In the genomic region with DNA sequence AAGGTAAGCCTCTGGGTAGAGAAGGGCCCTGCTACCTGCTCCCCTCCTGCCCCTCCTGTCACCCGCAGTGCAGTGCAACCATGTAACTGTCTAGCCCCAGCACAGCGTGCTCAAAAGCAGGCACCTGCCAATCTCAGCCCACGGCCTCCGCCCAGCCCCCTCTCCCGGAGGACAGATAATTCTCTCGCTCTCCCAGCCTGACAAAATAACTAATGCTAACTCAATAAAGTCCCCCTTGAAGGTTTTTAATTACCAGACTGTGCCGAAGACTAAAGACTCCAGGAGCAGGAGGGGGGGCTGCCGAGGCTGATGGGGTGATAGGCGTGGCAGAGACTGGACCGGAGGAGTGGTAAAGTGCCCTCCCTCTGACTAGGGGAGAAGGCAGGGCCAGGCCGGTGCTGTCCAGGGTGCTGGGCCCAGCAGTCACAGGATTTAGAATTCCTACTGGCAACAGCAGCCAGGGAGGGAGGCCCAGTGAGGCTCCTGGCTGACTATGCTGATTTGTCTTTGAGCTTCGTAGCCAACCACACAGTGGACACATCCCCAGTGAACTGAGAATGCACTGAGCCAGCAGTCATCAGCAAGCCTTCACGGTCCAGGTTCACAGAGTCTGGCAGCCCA, we compare ENCODE assay signal across 8 mouse cellular contexts.
DNase-seq lines count a peak whose midpoint lies in the region; ATAC-seq lines count a peak whose summit lies in the region.

No protein-coding gene starts in this region.

- peaks cover 39% of the 10 kb centered on the region for H3K27me3 ChIP-seq in forebrain, embryonic 12.5 days

- peak; percentile 56 to 65 for DNase-seq in layer of hippocampus, postnatal 10 days (ENCODE audit: low spot score in 2 of 2)
- no peak for DNase-seq in layer of hippocampus, adult 9-10 months (ENCODE audit: low spot score)
- peak; percentile 18 for DNase-seq in heart, postnatal 25 days (ENCODE audit: low spot score)
- peak; percentile 90 to 92 for DNase-seq in kidney, postnatal 4 days
- peak; percentile 74 for DNase-seq in mesoderm, embryonic 11.5 days (ENCODE audit: low read depth, low spot score)
- DNase-seq in urinary bladder, postnatal 25 days (ENCODE audit: low spot score): peak; percentile 46

- intact Hi-C loops in heart, postnatal 25 days (cut with DNase I): no loop called here

- H3K4me3 ChIP-seq in forebrain, embryonic 12.5 days (replicated peaks): no peak overlapping the region; the same call in 1 of the 2 replicates

- 2% methylated on average over 13 of the region's 13 CpGs for WGBS in forebrain, embryonic 12.5 days

- H3K36me3 ChIP-seq in forebrain, embryonic 12.5 days (replicated peaks): no peaks in the 10 kb centered on the region

- peaks cover 96% of the 10 kb centered on the region for H3K4me1 ChIP-seq in forebrain, embryonic 12.5 days

- peak; percentile 22; the same call in 1 of the 2 replicates for ATAC-seq in forebrain, embryonic 12.5 days (ENCODE audit: low FRiP score)
- ATAC-seq in erythroblast, adult 5-6 weeks (replicated peaks; ENCODE audit: low FRiP score, poor library complexity, severe bottlenecking): no peak

- no peaks in the 10 kb centered on the region for H3K9me3 ChIP-seq in forebrain, embryonic 12.5 days

- peak overlapping the region; percentile 84 for H3K27ac ChIP-seq in forebrain, embryonic 12.5 days

- H3K9ac ChIP-seq in forebrain, embryonic 12.5 days: no peak overlapping the region

- peak overlapping the region; percentile 31 for H3K4me2 ChIP-seq in forebrain, embryonic 12.5 days
